Mouse (Mus musculus) CH12.LX (cell line): ENCODE measurements at regions not wholly inside any gene's neighbourhood (a gene's known extent, or its start where the extent isn't known, plus 50 kb on each side); places are given as distances from the start of the nearest gene placed in this dataset.

Experiments used
- DNase-seq: peaks from one replicate; pipeline ENCODE4 v3.0.0-alpha.2; 2013; ENCODE audit errors: extremely low read depth
- H3K27ac ChIP-seq: 2 replicates; pipeline ENCODE4 v1.5.1; 2012; ENCODE audit warnings: low read depth, mild to moderate bottlenecking, control low read depth, moderate library complexity; ENCODE audit not compliant: insufficient read depth
- H3K27me3 ChIP-seq: replicated peaks from 2 replicates; pipeline ENCODE3; 2012; ENCODE audit warnings: inconsistent platforms
- H3K36me3 ChIP-seq, 2 experiments: replicated peaks in 1 of 2; 2 replicates each; pipeline versions ENCODE3 to v1.6.1; 2012; ENCODE audit warnings: inconsistent platforms in 1 of 2, low read length in 1 of 2, mild to moderate bottlenecking in 1 of 2, mixed read lengths in 1 of 2, moderate library complexity in 1 of 2; ENCODE audit not compliant: control insufficient read depth in 1 of 2, insufficient read depth in 1 of 2
- H3K4me1 ChIP-seq, 2 experiments: 2 replicates each; pipeline ENCODE4 v1.6.1; 2012; ENCODE audit warnings: inconsistent platforms in 1 of 2, moderate library complexity in 1 of 2; ENCODE audit not compliant: insufficient read depth in 2 of 2, control insufficient read depth in 1 of 2
- H3K4me2 ChIP-seq: 2 replicates; pipeline ENCODE4 v1.6.1; 2012; ENCODE audit warnings: low read depth, mild to moderate bottlenecking, control low read depth; ENCODE audit not compliant: poor library complexity, insufficient read depth, severe bottlenecking
- H3K4me3 ChIP-seq, 3 experiments: fragments of 150-350 bp in 1 of 3; sonication (generic) in 1 of 3; replicated peaks in 1 of 3; 2 replicates each; pipeline versions ENCODE3 to v1.5.1; 2011 to 2012; ENCODE audit warnings: low read depth in 2 of 3, low read length in 2 of 3, mild to moderate bottlenecking in 2 of 3, moderate library complexity in 2 of 3, control low read depth in 1 of 3, improper control_type of control experiment in 1 of 3, inconsistent platforms in 1 of 3, mixed read lengths in 1 of 3; ENCODE audit not compliant: poor library complexity in 1 of 3
- H3K79me2 ChIP-seq: replicated peaks from 2 replicates; pipeline ENCODE4 v1.6.1; 2012; ENCODE audit warnings: mild to moderate bottlenecking, moderate library complexity; ENCODE audit not compliant: control insufficient read depth, poor library complexity, insufficient read depth, severe bottlenecking; ENCODE audit errors: extremely low read depth
- H3K9ac ChIP-seq: 2 replicates; pipeline ENCODE4 v1.6.1; 2012; ENCODE audit warnings: low read depth, mild to moderate bottlenecking, control low read depth, moderate library complexity; ENCODE audit not compliant: insufficient read depth
- H3K9me3 ChIP-seq: replicated peaks from 2 replicates; pipeline ENCODE3; 2012; ENCODE audit warnings: low read length, inconsistent platforms, mixed read lengths
- BHLHE40 ChIP-seq: IDR thresholded peaks from 2 replicates; pipeline ENCODE4 v1.6.1; 2011; ENCODE audit warnings: mild to moderate bottlenecking, low read depth, low read length, improper control_type of control experiment
- CHD1 ChIP-seq: IDR thresholded peaks from 2 replicates; pipeline ENCODE4 v1.6.1; 2012; ENCODE audit warnings: low read depth, low read length, improper control_type of control experiment, inconsistent platforms
- CHD2 ChIP-seq: IDR thresholded peaks from 2 replicates; pipeline ENCODE4 v1.6.1; 2011; ENCODE audit warnings: low read length, improper control_type of control experiment
- CTCF ChIP-seq, 2 experiments: IDR thresholded peaks in 1 of 2; conservative IDR thresholded peaks in 1 of 2; 2 replicates each; pipeline ENCODE4 v1.5.1; 2011 to 2012; ENCODE audit warnings: low read depth in 2 of 2, low read length in 2 of 2, improper control_type of control experiment in 1 of 2, inconsistent platforms in 1 of 2, mild to moderate bottlenecking in 1 of 2, moderate library complexity in 1 of 2
- E2F4 ChIP-seq: IDR thresholded peaks from 2 replicates; pipeline ENCODE4 v1.6.1; 2011; ENCODE audit warnings: low read depth, low read length, improper control_type of control experiment; ENCODE audit not compliant: insufficient replicate concordance
- ETS1 ChIP-seq: conservative IDR thresholded peaks from 2 replicates; pipeline ENCODE4 v1.6.1; 2012; ENCODE audit warnings: low read depth, mild to moderate bottlenecking, inconsistent platforms, low read length, improper control_type of control experiment, moderate library complexity
- HCFC1 ChIP-seq: IDR thresholded peaks from 2 replicates; pipeline ENCODE4 v1.6.1; 2012; ENCODE audit warnings: low read depth, mild to moderate bottlenecking, inconsistent platforms, low read length, improper control_type of control experiment
- JUN ChIP-seq: IDR thresholded peaks from 2 replicates; pipeline ENCODE4 v1.6.1; 2011; ENCODE audit warnings: low read depth, mild to moderate bottlenecking, low read length, improper control_type of control experiment, moderate library complexity; ENCODE audit not compliant: insufficient read depth
- JUND ChIP-seq: conservative IDR thresholded peaks from 2 replicates; pipeline ENCODE4 v1.6.1; 2011; ENCODE audit warnings: low read depth, low read length, improper control_type of control experiment
- KAT2A ChIP-seq: IDR thresholded peaks from 2 replicates; pipeline ENCODE4 v1.6.1; 2012; ENCODE audit warnings: low read length, improper control_type of control experiment, inconsistent platforms; ENCODE audit not compliant: insufficient replicate concordance
- MAZ ChIP-seq: IDR thresholded peaks from 2 replicates; pipeline ENCODE4 v1.6.1; 2012; ENCODE audit warnings: low read depth, mild to moderate bottlenecking, inconsistent platforms, low read length, improper control_type of control experiment, moderate library complexity
- MEF2A ChIP-seq: IDR thresholded peaks from 2 replicates; pipeline ENCODE4 v1.6.1; 2014; ENCODE audit warnings: low read depth, mild to moderate bottlenecking, inconsistent platforms, low read length, improper control_type of control experiment, borderline replicate concordance
- NELFE ChIP-seq: IDR thresholded peaks from 2 replicates; pipeline ENCODE4 v1.6.1; 2011; ENCODE audit warnings: low read depth, low read length, improper control_type of control experiment
- NRF1 ChIP-seq: IDR thresholded peaks from 2 replicates; pipeline ENCODE4 v1.6.1; 2014; ENCODE audit warnings: low read depth, mild to moderate bottlenecking, inconsistent platforms, low read length, improper control_type of control experiment, moderate library complexity
- PAX5 ChIP-seq: IDR thresholded peaks from 2 replicates; pipeline ENCODE4 v1.6.1; 2012; ENCODE audit warnings: low read length, inconsistent platforms, mixed read lengths
- POLR2A ChIP-seq: IDR thresholded peaks from 2 replicates; pipeline ENCODE4 v1.6.1; 2011; ENCODE audit warnings: low read depth, mild to moderate bottlenecking, improper control_type of control experiment, low read length
- RAD21 ChIP-seq: IDR thresholded peaks from 2 replicates; pipeline ENCODE4 v1.6.1; 2011; ENCODE audit warnings: low read depth, mild to moderate bottlenecking, low read length, improper control_type of control experiment, moderate library complexity
- RCOR1 ChIP-seq: conservative IDR thresholded peaks from 2 replicates; pipeline ENCODE4 v1.6.1; 2012; ENCODE audit warnings: low read depth, mild to moderate bottlenecking, inconsistent platforms, low read length, improper control_type of control experiment
- SMC3 ChIP-seq: IDR thresholded peaks from 2 replicates; pipeline ENCODE4 v1.6.1; 2011; ENCODE audit warnings: low read depth, low read length, improper control_type of control experiment
- TBP ChIP-seq: conservative IDR thresholded peaks from 2 replicates; pipeline ENCODE4 v1.6.1; 2011; ENCODE audit warnings: low read depth, low read length, improper control_type of control experiment
- TCF12 ChIP-seq: IDR thresholded peaks from 2 replicates; pipeline ENCODE4 v1.6.1; 2014; ENCODE audit warnings: low read depth, mild to moderate bottlenecking, inconsistent platforms, low read length, improper control_type of control experiment
- USF1 ChIP-seq: IDR thresholded peaks from 2 replicates; pipeline ENCODE4 v1.6.1; 2014; ENCODE audit warnings: low read depth, mild to moderate bottlenecking, inconsistent platforms, low read length, improper control_type of control experiment
- USF2 ChIP-seq: conservative IDR thresholded peaks from 2 replicates; pipeline ENCODE4 v1.6.1; 2011; ENCODE audit warnings: low read depth, low read length, improper control_type of control experiment
- ZC3H11A ChIP-seq: IDR thresholded peaks from 2 replicates; pipeline ENCODE4 v1.6.1; 2012; ENCODE audit warnings: low read depth, mild to moderate bottlenecking, inconsistent platforms, low read length, improper control_type of control experiment
- ZKSCAN1 ChIP-seq: IDR thresholded peaks from 2 replicates; pipeline ENCODE4 v1.6.1; 2012; ENCODE audit warnings: low read depth, inconsistent platforms, low read length, improper control_type of control experiment, borderline replicate concordance
- ZMIZ1 ChIP-seq: IDR thresholded peaks from 2 replicates; pipeline ENCODE4 v1.6.1; 2012; ENCODE audit warnings: low read depth, mild to moderate bottlenecking, inconsistent platforms, low read length, improper control_type of control experiment
- dilution Hi-C: fragments of 300-500 bp; cut with MboI; formaldehyde crosslinking; loops from 2 replicates; pipeline ENCODE4 v1.14.3; 2020; ENCODE audit warnings: low sequenced_read_pairs; ENCODE audit not compliant: extremely low pct_unique_long_range_greater_than_20kb, extremely low pct_ligation_motif_present
- in situ Hi-C: fragments of 300-500 bp; cut with MboI; formaldehyde crosslinking; loops from 3 replicates; pipeline ENCODE4 v1.14.3; 2019; ENCODE audit warnings: low sequenced_read_pairs, low pct_ligation_motif_present, low pct_unique_long_range_greater_than_20kb, mixed read lengths

- Histone ChIP-seq H3K4me3 (no peak overlapping the region), H3K9ac (no peak overlapping the region), H3K79me2 (no peaks in the 10 kb centered on the region), H3K36me3 (no peaks in the 10 kb centered on the region), H3K9me3 (no peaks in the 10 kb centered on the region), H3K27ac (no peak overlapping the region), H3K4me2 (no peak overlapping the region), H3K27me3 (no peaks in the 10 kb centered on the region), H3K4me1 (no peaks in the 10 kb centered on the region)
- no peak for DNase-seq
- in situ Hi-C loops: no loop called here
- dilution Hi-C loops: no loop called here
- TF ChIP-seq E2F4: no peak
- TF ChIP-seq MEF2A: no peak
- TF ChIP-seq ETS1: no peak
- no peak for TF ChIP-seq CTCF (conservative IDR thresholded peaks at IDR 0.05 in 1 of 2, IDR thresholded peaks at IDR 0.05 in 1 of 2; ENCODE audit: low read depth in 2 of 2, low read length in 2 of 2)
- no peak for TF ChIP-seq PAX5
- no peak for TF ChIP-seq KAT2A
- no peak for TF ChIP-seq TBP
- no peak for TF ChIP-seq SMC3
- TF ChIP-seq ZKSCAN1: no peak
- no peak for TF ChIP-seq MAZ
- TF ChIP-seq NELFE: no peak
- TF ChIP-seq RCOR1: no peak
- no peak for TF ChIP-seq ZMIZ1
- TF ChIP-seq CHD2: no peak
- no peak for TF ChIP-seq TCF12
- TF ChIP-seq CHD1: no peak
- no peak for TF ChIP-seq BHLHE40
- no peak for TF ChIP-seq USF1
Observed at GRCm38 (mm10) chr14:68391875-68392274, 902.2 kb downstream of the Synb start.

- H3K4me3 ChIP-seq: no peak overlapping the region
- no peak overlapping the region for H3K9ac ChIP-seq
- no peak overlapping the region for H3K27ac ChIP-seq
- TF ChIP-seq ZKSCAN1: no peak
- TF ChIP-seq HCFC1: no peak
- TF ChIP-seq ZMIZ1: no peak
- TF ChIP-seq JUND: no peak
- TF ChIP-seq POLR2A: no peak
- TF ChIP-seq MAZ: no peak
- TF ChIP-seq CTCF (conservative IDR thresholded peaks at IDR 0.05 in 1 of 2, IDR thresholded peaks at IDR 0.05 in 1 of 2; ENCODE audit: low read depth in 2 of 2, low read length in 2 of 2): no peak
- TF ChIP-seq CHD1: no peak
- TF ChIP-seq E2F4: no peak
- no peak for TF ChIP-seq MEF2A
- TF ChIP-seq NRF1: no peak
- no peak for TF ChIP-seq USF2
- no peak for TF ChIP-seq TCF12
- TF ChIP-seq ZC3H11A: no peak
- TF ChIP-seq JUN: no peak
- no peak for TF ChIP-seq TBP
- no peak for TF ChIP-seq ETS1
- TF ChIP-seq RAD21: no peak
- no peak for TF ChIP-seq SMC3
- no peak for DNase-seq
- no peaks in the 10 kb centered on the region for H3K4me1 ChIP-seq
- in situ Hi-C loops: no loop called here
- H3K27me3 ChIP-seq: no peaks in the 10 kb centered on the region
- H3K4me2 ChIP-seq: no peak overlapping the region
- H3K9me3 ChIP-seq: no peaks in the 10 kb centered on the region
- H3K36me3 ChIP-seq: no peaks in the 10 kb centered on the region
- no peaks in the 10 kb centered on the region for H3K79me2 ChIP-seq
- dilution Hi-C loops: no loop called here
Observed at GRCm38 (mm10) chr14:68381741-68382140, 912.4 kb downstream of the Synb start.
